Mouse (Mus musculus): ENCODE measurements around the gene Hnrnpa0. TPM values are rescaled to one million over a fixed set of nuclear protein-coding genes. Genes with fewer than 3 reads are reported as not detected.
A peak's percentile ranks its signal among the peaks of the same experiment; 100 is the strongest.

Gene Hnrnpa0
- total RNA-seq, 2 experiments from 2014 or later = 69.3 to 72.8 TPM

DNA sequence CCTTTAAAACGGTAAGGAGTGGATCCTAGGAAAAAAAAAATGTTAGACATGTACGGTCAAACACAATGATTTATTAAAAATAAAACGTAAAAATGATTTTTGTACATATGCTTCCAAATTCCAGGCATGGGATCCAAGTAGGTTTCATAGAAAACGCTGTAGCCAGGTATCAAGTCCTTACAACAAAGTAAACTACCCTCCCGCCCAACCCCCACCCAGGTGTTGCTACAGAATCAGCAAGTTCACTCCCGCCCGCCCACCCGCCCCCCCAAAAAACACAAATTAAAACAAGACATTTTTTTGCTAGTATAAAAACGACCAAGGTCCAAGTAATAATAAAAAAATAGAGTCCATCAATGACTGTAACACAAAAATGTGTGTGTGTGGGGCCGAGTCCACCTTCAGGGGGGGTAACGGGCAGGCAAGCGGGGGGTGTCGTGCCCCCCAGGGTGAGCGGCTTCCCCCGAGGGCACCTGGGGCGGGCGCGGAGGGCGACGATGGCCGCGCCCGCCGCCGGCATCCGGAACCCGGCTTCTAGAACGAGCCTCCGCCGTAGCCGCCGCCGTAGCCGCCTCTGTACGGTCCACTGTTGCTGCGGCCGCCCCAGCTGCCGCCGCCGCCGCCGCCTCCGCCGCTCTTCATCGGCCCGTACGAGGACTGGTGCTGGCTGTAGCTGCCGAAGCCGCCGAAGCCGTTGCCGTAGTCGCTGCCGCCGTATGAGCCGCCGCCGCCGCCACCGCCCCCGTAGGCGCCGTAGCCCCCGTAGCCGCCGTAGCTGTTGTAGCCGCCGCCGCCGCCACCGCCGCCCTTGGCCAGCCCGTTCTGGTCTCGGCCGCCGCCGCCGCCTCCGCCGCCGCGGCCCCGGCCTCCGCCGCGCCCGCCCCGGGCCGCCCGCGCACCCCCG lies 1.2 kb downstream of the Hnrnpa0 start:
- DNase-seq = no peak

DNA sequence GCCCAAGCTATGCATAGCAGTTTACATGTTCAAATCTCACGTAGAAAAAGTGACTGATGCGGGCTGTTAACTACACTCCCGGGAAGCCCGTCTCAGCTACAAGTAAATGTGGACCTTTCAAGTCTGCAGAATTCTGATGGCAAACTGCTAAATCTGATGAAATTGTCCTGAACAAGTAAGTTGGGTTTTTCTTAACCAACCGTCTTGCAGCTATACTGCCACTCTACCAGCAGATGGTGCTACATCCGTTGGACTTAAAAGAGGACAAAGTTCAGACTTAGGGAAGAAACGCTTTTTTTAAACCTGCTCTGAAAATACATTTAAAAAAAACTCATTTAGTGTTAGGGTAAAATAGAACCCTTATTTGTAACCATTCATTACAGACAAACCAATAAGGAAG lies 2.2 kb downstream of the Hnrnpa0 start:
- peak; percentile 60 to 74 for DNase-seq

DNA sequence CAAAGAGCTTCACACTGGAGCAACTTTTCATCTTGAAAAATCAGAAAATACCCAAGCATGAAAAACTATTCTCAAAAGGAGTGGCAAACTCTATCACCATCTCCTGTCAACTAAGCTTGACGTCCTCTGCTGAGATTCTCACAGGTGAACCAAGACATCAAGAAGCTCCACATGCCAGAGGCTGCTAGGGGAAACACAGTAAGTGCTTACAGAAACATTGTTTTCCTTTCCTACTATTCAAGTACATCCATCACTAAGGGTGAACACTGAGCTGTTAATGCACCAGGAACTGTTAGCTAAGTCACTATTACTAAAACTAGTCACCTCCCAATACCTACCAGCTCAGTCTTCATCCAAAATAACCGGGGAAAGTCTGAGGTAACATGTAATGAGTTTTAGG lies 3.4 kb downstream of the Hnrnpa0 start:
- no peak for DNase-seq

DNA sequence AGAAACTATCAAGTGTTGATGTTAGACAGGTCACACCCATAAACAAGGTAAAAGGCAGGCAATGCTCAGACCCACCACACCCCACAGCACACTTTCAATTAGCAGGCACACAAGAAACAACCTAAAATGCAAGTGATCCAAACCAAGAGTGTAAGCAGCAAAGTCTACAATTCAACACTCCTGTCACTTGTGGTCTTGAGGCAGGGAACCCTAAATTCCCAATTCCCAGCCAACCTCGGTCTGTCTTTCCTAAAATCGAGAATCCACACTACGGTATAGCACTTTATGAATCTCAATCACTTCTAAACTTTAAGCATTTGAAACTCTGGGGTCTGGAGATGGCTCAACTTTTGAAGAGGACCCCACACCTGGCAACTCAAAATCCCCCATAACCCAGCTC lies 4.1 kb downstream of the Hnrnpa0 start:
- DNase-seq = no peak

DNA sequence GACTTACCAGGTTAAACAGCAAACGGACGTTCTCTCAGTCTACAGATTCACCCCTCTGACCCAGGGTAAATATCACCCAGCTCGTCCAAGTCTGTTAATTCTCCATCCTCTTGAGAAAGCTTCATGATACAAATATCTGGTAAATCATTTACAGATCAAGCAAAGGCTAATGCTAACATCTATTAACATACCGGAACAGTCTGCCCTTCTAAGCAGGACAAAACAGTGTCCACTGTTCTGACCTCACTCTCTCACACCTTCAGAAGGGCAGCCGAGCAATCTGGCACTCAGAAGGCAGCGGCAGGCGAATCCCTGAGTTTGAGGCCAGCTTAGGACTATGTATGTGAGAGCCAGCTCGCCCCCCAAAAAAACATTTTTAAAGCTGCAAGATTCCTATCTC lies 5.0 kb downstream of the Hnrnpa0 start:
- DNase-seq = no peak

DNA sequence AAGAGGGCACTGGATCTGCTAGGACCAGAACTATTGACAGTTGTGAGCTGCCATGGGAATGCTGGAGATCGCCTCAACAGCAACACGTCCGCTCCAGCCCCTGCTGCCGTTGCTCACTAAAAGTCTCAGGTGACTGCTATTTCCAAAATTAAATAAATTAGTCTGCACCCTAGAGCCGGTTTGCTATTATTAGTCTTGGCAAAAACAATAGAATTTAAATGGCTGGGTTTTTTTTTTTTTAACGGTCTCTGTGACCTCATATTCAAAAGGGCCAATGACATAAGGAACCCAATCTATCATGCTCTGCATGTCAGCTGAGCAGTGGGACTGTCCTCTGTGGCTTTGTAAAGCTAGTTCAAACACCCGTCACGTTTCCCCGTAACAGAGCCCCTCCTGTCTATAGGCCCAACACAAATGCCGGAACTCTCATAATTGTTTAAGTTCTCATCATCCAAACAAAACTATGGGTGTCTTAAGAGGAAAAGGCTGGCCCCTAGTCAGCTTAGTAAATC lies 5.5 kb downstream of the Hnrnpa0 start:
- DNase-seq = no peak

DNA sequence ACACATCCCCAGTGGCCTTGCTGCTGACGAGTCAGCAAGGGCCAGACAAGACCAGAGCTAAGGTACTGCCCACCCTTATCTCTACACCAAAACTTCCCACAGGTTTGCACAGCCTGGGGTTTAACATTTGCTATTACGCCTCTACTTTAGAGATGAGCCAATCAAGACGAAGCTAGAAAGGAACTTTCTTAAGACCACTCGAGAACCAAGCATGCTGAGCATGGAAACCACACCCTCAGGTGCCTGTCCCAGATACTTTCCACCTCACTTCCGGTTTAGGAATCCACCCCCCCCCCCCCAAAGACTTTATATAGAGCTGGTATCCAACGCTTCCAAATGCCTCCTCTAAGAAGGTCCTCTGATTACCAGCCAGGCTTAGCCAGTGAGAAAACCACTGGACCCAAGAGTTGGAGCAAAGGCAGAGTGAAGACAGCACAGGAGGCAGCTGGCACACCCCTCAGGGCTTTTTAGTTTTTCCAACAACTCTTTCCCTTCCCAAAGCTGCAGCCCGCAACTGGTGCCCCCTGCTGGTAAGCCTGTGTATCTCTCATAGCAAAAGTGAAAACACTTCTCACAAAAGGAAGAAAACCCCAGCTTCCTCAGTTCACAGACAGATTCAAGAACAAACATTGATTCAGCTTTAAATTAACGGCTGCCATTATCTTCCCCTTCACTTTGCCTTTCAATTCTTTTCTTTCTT lies 10.9 kb downstream of the Hnrnpa0 start:
- peak; percentile 72 to 86 for DNase-seq

DNA sequence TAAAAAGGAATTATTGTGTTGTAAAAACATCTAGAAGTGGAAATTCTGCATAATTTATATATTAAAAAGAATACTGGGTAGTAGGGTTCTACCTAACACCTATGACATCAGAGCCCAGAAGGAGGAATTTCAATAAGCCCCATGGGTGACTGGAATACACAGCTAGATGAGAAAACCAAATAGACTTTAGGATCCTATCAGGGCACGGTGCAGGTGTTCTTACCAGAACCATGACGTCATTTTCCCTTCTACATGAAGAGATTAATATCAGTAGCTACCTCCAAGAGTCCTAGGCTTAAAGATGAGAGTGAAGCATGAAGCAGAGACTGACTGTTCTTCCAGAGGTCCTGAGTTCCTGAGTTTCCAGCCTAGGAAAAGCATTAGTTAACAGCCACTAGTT lies 11.6 kb downstream of the Hnrnpa0 start:
- no peak for DNase-seq

DNA sequence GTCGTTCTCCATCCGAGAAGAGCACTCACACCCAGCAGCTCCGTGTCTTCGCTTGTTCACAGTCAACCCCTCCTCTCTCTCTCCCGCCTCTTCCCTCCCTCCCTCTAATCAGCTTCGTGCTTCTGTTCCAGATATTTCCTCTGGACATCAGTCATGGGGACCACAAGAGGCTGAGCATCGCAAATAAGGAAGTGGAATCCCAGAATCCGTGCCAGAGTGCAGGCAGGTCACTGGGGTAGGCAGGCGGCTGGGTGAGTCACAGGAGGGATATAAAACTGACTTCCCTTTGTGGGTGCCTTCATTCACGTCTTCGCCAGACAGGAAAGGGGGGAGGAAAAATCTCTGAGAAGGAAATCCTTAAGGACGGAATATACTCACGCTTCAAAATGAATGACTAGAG lies 13.1 kb downstream of the Hnrnpa0 start:
- peak; percentile 59 to 82 for DNase-seq

DNA sequence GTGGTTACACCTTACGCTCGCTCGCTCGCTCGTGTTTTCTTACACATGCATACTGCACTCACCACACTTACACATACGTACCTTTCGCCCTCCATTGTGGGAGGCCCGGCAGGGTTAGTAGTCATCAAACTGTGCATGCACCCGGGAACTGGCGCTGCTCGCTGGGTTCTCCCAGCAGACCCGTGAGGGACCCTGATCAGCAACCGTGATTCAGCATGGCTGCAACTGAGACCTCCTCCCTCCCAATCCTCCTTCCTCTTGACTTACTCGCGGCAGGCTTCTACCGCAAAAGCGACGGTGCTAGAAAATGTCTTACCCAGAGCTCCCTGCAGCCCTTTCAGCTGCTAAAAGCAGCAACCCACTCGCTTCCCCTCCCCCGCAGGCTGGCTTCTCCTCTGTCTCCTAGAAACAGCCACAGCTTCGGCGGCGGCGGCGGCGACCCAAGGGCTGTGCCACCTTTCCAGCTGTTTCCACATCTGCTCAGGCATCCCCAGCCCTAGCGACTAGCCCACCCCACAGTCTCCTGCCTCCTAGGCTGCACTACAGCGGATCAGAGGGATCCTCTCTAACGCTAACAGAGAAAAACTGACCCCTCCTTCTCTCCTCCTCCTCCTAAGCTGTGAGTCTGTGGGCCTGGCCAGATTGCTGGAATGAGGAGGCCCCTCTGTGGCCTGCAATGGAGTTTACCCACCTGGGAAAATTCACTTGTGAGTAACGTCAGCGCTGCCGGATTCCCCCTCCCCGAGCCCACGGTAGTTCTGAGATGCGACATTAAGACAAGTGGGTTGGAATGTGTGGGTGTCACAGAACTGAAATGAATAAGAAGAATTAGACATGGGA lies 15.1 kb downstream of the Hnrnpa0 start, which contains the start of gene Klhl3:
Gene Klhl3 (minus strand): TSS at position 532 of the 840 bp plus-strand sequence.
- peak; percentile 62 to 76 for DNase-seq

DNA sequence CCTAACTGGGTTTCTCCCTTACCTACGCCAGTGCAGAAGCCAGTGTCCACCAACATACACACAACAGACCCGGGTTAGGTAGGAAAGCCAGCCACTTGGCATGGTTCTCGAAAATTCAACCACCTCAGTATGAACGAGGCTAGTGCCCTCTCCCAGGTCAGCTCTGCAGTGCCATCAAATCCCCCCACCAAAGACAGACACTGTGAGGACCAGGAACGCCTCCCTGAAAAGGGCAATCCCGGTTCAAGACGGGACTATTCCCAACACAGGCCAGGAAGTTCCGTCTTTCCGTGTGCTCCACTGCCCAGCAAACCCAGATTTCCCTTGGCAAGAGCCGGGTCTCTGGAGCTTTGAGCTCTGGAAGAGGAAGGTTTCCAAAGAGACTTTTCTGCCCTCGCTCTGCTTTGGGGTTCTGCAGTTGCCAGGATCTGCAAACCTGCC lies 15.7 kb downstream of the Hnrnpa0 start:
- DNase-seq = peak; percentile 33 to 48

DNA sequence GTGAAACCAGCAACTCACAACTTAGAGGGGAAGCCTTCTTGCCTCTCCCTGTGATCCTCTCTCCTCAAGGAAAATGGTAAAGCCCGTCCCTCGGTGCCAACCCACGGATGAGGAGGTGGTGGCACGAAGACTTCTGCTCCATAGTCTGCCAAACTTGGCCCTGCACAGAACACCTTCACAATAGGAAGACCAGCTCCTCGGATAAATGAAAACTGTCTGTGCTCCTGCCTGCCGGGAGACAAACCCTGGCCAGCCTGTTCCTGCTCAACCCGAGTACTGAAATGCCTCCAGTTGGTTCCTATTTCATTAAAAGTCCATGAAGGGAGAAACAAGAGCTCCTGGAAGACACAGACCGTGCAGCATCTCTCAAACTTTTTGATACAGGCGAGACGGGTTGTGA lies 16.2 kb downstream of the Hnrnpa0 start:
- DNase-seq = peak in 1 of 2 experiments; percentile 33

DNA sequence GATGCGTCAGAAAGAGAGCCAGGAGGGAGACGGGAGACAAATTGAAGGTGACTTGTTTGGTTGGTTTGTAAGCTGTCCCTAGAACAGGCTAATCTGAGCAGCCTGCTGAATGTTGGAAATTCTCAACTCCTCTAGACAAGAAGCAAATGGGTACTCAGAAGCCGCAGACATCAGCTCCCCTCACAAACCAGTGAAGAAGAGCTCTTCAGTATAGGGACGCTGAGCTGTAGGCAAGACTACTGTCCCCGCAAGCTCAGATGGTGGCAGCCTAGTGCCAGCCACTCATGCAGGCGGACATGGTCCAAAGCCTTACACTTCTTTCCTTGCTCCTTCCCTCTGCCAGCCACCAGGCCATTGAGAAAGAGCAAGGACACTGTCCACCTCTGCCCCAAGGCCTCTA lies 17.1 kb downstream of the Hnrnpa0 start:
- DNase-seq = no peak

DNA sequence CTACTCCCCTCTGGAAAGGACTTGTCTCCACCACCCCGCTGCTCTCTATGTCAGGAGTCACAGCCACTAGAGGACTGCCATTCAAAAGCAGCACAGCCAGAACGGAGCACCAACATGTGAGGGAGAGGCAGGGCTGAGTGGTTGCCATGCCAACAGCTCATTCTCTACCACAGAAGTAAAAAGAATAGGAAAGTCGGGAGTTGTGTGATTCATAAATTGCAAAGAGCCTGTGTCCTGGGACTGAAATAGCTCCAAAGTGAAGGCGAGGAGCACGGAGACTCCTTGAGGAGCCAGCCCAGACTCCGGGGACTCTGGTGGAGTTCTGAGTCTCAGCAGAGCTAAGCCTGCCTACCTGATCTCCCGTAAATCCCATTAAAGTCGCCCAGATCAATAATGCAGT lies 37.7 kb downstream of the Hnrnpa0 start:
- DNase-seq = no peak

DNA sequence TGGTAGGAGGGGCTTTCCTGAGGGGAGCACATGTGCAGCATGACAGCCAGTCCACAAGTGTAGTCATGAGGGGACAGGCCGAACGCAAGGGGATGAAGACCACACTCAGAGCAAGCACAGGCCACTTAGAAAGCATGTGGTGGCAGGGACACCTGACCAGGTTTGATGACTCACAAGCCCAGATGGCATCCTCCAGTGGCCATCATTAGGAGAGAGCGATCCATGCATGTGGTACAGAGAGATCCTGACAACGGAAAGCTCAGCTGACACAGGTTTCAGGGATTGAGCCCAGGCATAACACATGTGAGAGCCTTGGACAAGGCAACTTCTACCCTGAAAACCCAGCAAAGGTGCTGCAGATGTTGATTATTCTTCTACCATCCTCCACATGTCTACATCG lies 44.0 kb downstream of the Hnrnpa0 start:
- DNase-seq = no peak

DNA sequence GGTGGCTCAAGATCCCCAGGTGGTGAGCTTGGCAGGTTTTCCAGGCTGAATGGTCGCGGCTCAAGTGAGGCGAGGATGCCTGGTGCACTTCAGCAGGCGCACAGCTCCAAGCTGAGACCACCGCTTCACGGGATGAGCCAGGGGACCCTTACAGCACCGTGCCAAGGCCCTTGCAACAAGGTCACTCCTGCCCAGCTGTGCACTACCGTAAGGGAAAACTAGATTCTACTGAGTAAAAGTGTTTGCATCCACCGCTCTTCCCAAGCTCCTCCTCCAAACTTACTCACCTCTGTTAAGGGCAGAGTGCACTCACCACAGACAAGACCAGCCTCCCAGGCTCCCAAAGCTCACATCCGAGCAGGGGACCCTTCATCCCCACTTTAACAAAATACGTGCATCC lies 44.8 kb downstream of the Hnrnpa0 start:
- DNase-seq = no peak

DNA sequence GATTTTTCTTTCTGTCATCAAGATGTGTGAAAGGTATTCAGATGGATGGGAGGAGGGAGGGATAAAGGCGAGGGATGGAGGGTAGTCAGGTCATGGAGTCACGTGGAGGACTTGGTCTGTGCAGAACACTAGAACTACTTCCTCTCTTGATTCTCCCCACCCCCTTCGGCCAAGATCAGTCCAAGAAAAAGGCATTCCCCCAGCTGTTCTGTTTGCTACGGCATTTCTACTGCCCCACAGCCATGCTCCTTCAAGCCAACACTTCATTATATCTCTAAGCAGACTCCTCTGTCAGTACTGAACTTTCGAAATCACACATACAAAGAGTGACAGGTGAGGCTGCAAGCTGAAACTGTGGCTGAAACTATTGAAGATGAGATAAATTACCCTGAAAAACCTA lies 45.3 kb downstream of the Hnrnpa0 start:
- no peak for DNase-seq

DNA sequence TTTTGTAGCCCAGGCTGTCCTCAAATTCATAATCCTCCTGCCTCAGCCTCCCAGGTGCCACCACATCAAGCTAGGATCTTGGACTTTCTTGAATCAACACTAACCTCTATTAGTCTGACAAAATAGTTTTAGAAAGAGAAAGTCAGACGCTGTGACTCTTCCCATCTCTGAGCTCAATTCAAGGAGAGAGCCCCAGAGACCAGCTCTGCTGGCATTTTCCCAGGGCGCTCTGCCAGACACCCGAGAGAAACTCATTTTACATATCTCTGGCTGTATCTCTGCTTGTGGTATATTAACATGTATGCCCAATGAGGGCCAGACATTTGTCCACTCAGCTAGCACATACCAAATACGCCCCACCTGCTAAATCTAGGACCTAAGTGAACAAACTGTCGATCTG lies 50.0 kb downstream of the Hnrnpa0 start:
- no peak for DNase-seq

Data from heart, adult 18-20 months (tissue).